Mouse (Mus musculus): ENCODE results near the gene Nr2f1. TPM values are rescaled to one million over a fixed set of nuclear protein-coding genes. Genes with fewer than 3 reads are reported as not detected.

Gene Nr2f1
- polyA plus RNA-seq, 1 experiment from 2014 or later: 1.0 TPM

DNA sequence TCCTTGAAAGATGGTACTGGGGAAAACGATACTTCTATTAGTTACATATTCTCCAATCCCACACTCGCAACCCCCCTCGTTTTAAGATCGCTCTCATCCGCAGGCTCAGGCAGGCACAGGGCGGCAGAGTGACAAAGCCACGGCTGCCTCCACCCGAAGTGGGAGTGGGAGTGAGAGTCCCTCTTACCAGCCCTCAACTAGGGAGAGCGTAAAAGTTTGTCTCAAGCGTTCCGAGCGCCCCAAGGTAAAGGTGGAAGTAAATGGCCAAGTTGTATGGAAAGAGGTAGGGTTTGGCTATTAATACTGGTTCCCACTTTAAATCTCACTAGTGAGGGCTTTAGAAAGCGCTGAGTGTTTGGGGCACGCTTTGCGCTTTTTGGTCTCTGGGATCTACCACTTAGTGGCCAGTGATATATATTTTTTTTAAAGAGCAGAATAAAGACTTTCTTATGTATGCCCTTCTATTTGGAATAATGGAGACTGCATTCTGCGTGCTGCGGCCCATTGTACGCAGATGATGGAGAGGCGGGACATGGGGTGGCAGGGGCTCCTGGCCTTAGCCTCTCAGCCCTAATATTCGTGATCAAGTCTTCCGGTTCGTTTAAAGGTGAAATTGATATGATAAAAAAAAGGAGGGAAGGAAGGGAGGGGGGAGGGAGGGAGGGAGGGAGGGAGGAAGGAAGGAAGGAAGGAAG is 2.5 kb upstream of the Nr2f1 start:
- Histone ChIP-seq H3K4me2 (replicated peaks; ENCODE audit: low read depth) (peak overlapping the region; percentile 86), H3K4me3 (ENCODE audit: low read depth, low read length) (peak overlapping the region; percentile 42), H3K9ac (ENCODE audit: low read depth, low read length) (no peak overlapping the region), H3K9me3 (ENCODE audit: control insufficient read depth) (no peaks in the 10 kb centered on the region), H3K27me3 (replicated peaks; ENCODE audit: control insufficient read depth, insufficient read depth, low read length) (peaks cover 71% of the 10 kb centered on the region), H3K4me1 (replicated peaks; ENCODE audit: control insufficient read depth, insufficient read depth, low read length) (no peaks in the 10 kb centered on the region), H3K36me3 (ENCODE audit: control insufficient read depth, insufficient read depth) (no peaks in the 10 kb centered on the region), H3K27ac (ENCODE audit: low read depth, low read length) (no peak overlapping the region)
- WGBS: 2% methylated on average over 22 of the region's 22 CpGs
- no peak for TF ChIP-seq CTCF (IDR thresholded peaks at IDR 0.05; ENCODE audit: low read depth)
- no peak for ATAC-seq

DNA sequence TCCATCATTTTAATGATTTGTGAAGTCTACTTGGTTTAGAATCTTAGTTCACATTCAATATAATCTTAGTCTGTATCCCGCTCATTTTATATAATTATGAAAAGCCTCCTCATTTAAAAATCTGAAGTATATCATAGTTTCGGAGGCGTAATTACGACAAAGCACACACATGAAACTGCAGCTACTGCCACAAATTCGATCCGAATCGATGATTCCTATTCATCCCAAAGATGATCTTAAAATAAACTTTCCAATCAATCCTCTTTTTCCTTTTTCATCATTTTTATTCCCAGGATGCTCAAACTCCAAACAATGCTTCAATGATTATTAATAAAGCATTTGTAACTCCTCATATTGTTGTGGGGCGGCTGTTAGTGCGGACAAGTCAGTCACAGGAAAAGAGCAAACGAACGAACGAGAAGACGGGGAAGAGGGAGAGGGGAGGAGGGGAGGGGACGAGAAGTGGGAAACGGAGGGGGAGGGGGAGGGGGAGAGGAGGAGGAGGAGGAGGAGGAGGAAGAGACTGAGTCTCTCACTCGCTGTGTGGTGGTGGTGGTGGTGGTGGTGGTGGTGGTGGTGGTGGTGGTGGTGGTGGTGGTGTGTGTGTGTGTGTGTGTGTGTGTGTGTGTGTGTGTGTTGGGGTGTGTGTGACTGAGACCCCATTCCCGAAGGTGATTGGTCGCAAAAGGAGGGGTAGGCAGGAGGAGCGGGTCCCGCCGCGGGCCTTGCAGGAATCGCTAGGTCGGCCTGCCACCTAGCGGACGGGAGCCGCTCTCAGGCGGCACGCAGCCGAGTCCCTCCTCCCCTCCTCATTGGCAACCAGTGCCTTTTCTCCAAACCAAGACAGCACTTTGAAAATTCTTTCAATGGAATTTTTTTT is 1.7 kb upstream of the Nr2f1 start:
- peak overlapping the region; percentile 42 for H3K4me3 ChIP-seq (ENCODE audit: low read depth, low read length)
- H3K4me2 ChIP-seq (replicated peaks; ENCODE audit: low read depth): peak overlapping the region; percentile 86
- peaks cover 75% of the 10 kb centered on the region for H3K27me3 ChIP-seq (replicated peaks; ENCODE audit: control insufficient read depth, insufficient read depth, low read length)
- H3K9me3 ChIP-seq (ENCODE audit: control insufficient read depth): no peaks in the 10 kb centered on the region
- peak; percentile 85 for TF ChIP-seq CTCF (IDR thresholded peaks at IDR 0.05; ENCODE audit: low read depth)
- WGBS: 1% methylated on average over 29 of the region's 30 CpGs
- no peak overlapping the region for H3K9ac ChIP-seq (ENCODE audit: low read depth, low read length)
- H3K36me3 ChIP-seq (ENCODE audit: control insufficient read depth, insufficient read depth): no peaks in the 10 kb centered on the region
- no peak overlapping the region for H3K27ac ChIP-seq (ENCODE audit: low read depth, low read length)
- ATAC-seq: 0 out of 2 replicates have a peak, but pooled peaks have one; percentile 55
- H3K4me1 ChIP-seq (replicated peaks; ENCODE audit: control insufficient read depth, insufficient read depth, low read length): no peaks in the 10 kb centered on the region

DNA sequence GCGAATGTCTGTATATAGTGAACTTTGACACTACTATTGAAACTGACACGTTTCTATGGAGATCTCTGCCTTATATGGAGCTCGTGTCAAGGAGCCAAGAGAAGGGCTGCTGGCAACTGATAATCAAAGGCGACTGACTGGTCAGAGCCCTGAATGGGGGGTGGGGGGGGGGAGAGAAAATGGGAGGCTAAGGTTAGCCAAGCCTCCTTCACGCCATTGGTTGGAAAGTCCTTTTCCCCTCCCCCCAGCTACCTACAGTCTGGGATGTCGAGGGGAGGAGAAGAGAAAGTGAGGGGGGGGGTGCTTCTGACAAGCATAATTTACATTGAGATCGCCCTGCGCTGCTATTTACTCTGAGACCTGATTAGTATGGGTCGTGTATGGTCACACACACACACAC is 850 bp upstream of the Nr2f1 start:
- Histone ChIP-seq H3K9me3 (ENCODE audit: control insufficient read depth) (no peaks in the 10 kb centered on the region), H3K36me3 (ENCODE audit: control insufficient read depth, insufficient read depth) (no peaks in the 10 kb centered on the region), H3K27me3 (replicated peaks; ENCODE audit: control insufficient read depth, insufficient read depth, low read length) (peaks cover 83% of the 10 kb centered on the region), H3K27ac (ENCODE audit: low read depth, low read length) (no peak overlapping the region), H3K4me1 (replicated peaks; ENCODE audit: control insufficient read depth, insufficient read depth, low read length) (no peaks in the 10 kb centered on the region), H3K4me3 (ENCODE audit: low read depth, low read length) (peak overlapping the region; percentile 66), H3K9ac (ENCODE audit: low read depth, low read length) (no peak overlapping the region), H3K4me2 (replicated peaks; ENCODE audit: low read depth) (peak overlapping the region; percentile 86)
- under 1% methylated on average over 9 of the region's 9 CpGs for WGBS
- TF ChIP-seq CTCF (IDR thresholded peaks at IDR 0.05; ENCODE audit: low read depth): no peak
- ATAC-seq: no peak

DNA sequence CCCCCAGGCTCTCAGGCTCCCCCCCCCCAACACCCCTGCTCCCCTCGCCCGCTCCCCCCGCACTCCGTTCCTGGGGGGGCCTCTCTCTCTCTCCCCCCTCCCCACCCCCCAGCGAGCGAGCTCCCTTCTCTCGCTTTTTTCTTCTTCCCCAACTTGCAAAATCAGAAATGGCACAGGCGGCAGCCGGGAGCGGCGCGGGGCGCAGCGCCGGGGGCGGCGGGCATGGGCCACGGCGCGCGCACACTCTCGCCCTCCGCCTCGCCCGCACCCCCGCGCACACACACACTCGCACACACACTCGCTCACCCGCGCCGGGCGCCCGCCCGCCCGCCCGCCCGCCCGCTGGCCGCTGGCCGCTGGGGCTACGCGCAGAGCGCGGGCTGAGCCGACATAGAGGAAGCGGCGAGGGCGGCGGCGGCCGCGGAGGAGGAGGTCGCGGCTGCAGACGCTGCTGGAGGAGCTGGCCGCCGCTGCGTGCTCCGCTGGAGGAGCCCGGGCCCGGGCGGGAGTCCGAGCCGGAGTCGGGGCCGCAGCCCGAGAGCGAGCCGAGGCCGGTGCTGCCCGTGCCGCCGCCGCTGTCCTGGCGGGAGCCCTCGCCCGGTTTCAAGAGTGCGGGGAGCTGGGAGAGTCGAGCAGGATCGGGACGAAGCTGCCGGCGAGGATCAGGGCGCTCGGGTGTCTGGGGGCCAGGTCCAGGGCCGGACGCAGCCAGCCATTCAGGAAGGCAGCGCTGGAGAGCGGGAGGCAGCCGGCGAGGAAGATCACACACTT is 501 bp downstream of the Nr2f1 start:
- under 1% methylated on average over 83 of the region's 92 CpGs for WGBS
- peak overlapping the region; percentile 47 for H3K27ac ChIP-seq (ENCODE audit: low read depth, low read length)
- no peaks in the 10 kb centered on the region for H3K4me1 ChIP-seq (replicated peaks; ENCODE audit: control insufficient read depth, insufficient read depth, low read length)
- H3K9me3 ChIP-seq (ENCODE audit: control insufficient read depth): no peaks in the 10 kb centered on the region
- TF ChIP-seq CTCF (IDR thresholded peaks at IDR 0.05; ENCODE audit: low read depth): no peak
- peaks cover 86% of the 10 kb centered on the region for H3K27me3 ChIP-seq (replicated peaks; ENCODE audit: control insufficient read depth, insufficient read depth, low read length)
- peak overlapping the region; percentile 86 for H3K4me2 ChIP-seq (replicated peaks; ENCODE audit: low read depth)
- H3K36me3 ChIP-seq (ENCODE audit: control insufficient read depth, insufficient read depth): no peaks in the 10 kb centered on the region
- H3K9ac ChIP-seq (ENCODE audit: low read depth, low read length): peak overlapping the region; percentile 51
- peak overlapping the region; percentile 66 for H3K4me3 ChIP-seq (ENCODE audit: low read depth, low read length)
- peak; percentile 7; the same call in 1 of the 2 replicates for ATAC-seq

DNA sequence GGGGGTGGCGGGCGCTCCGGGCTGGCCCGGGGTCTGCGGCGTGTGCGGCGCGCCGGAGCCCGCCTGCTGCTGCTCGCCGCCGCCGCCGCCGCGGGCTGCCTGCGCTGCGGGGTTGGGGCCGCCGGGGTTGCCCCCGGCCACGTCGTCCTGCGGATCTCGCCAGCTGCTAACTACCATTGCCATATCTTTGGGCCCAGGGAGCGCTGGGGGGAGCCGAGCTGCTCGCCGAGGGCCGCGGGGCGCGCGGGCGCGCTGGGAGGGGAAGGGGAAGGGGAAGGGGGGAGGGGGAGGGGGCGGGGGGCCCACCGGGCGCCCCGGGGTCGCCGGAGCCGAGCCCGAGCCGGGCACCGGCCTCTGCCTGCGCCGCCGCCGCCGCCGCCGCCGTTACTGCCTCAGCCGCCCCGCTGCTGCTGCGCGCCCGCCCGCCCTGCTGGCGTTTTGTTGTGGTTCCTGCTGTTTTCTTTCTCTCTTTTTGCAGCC is 1.1 kb downstream of the Nr2f1 start:
- no peaks in the 10 kb centered on the region for H3K36me3 ChIP-seq (ENCODE audit: control insufficient read depth, insufficient read depth)
- ATAC-seq: 0 out of 2 replicates have a peak, but pooled peaks have one; percentile 4
- H3K9ac ChIP-seq (ENCODE audit: low read depth, low read length): peak overlapping the region; percentile 51
- H3K27me3 ChIP-seq (replicated peaks; ENCODE audit: control insufficient read depth, insufficient read depth, low read length): peaks cover 86% of the 10 kb centered on the region
- H3K4me3 ChIP-seq (ENCODE audit: low read depth, low read length): peak overlapping the region; percentile 66
- H3K9me3 ChIP-seq (ENCODE audit: control insufficient read depth): no peaks in the 10 kb centered on the region
- no peaks in the 10 kb centered on the region for H3K4me1 ChIP-seq (replicated peaks; ENCODE audit: control insufficient read depth, insufficient read depth, low read length)
- H3K4me2 ChIP-seq (replicated peaks; ENCODE audit: low read depth): peak overlapping the region; percentile 86
- TF ChIP-seq CTCF (IDR thresholded peaks at IDR 0.05; ENCODE audit: low read depth): no peak
- under 1% methylated on average over 24 of the region's 63 CpGs for WGBS
- H3K27ac ChIP-seq (ENCODE audit: low read depth, low read length): peak overlapping the region; percentile 47; the same call in 1 of the 2 replicates

Measured in intestine, postnatal 0 days (tissue).